ENCODE assay signal across 9 mouse cellular contexts in the genomic region with DNA sequence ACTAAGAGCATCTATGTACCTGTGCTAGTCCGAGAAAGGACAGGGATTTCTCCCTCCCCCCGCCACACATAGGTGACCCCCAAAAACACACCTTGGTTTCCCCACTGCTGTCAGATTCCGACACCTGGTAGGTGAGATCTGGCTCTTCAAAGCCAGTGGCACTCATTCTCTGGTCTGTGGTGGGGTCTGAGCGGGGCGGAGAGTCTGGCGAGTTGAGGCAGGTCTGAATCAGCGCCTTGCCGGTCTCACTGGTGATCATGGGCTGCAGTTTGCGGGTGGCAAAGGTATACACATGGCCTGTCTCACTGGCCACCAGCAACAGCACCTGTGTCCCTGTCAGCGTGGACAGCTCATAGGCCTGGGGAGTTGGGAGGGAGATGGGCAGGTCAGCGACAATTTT. TPM values are rescaled to one million over a fixed set of nuclear protein-coding genes. Genes with fewer than 3 reads are reported as not detected.
DNase-seq lines count a peak whose midpoint lies in the region; ATAC-seq lines count a peak whose summit lies in the region.
"Had no signal": no experiment of that assay in that cellular context is flagged by ENCODE, and none has a peak within 500 bp of the region (broad histone marks: within the 10 kb centered on the region; RNA-seq: fewer than 3 reads in every experiment).

No protein-coding gene starts in this region.

- DNase-seq in heart, adult 18-20 months = no peak
- no peak for DNase-seq in embryonic facial prominence, embryonic 11.5 days (ENCODE audit: low spot score)
- no peak for DNase-seq in spleen, adult 12 weeks (ENCODE audit: low spot score)
- no peak for DNase-seq in urinary bladder, postnatal 25 days (ENCODE audit: low spot score)

- H3K4me1 ChIP-seq in heart, embryonic 13.5 days = peaks cover 55% of the 10 kb centered on the region
- H3K4me1 ChIP-seq in embryonic facial prominence, embryonic 11.5 days (ENCODE audit: control insufficient read depth, insufficient read depth, low read length) = peaks cover 12% of the 10 kb centered on the region
- peaks cover 39% of the 10 kb centered on the region for H3K4me1 ChIP-seq in hindbrain, embryonic 12.5 days
- H3K4me1 ChIP-seq in midbrain, embryonic 12.5 days = peaks cover 35% of the 10 kb centered on the region

- no peak for ATAC-seq in heart, embryonic 13.5 days (ENCODE audit: extremely low read depth, insufficient number of reproducible peaks, low FRiP score, low TSS enrichment)
- no peak for ATAC-seq in embryonic facial prominence, embryonic 11.5 days (replicated peaks; ENCODE audit: insufficient number of reproducible peaks, low FRiP score, low TSS enrichment, low read depth)
- ATAC-seq in hindbrain, embryonic 12.5 days (ENCODE audit: low FRiP score) = no peak
- no peak for ATAC-seq in midbrain, embryonic 12.5 days (ENCODE audit: low FRiP score, low read depth)
- ATAC-seq in monocyte, adult 5-6 weeks (replicated peaks; ENCODE audit: insufficient number of reproducible peaks, low FRiP score, low TSS enrichment, poor library complexity, severe bottlenecking) = no peak

- peak overlapping the region; percentile 92 for H3K4me2 ChIP-seq in heart, embryonic 13.5 days
- peak overlapping the region; percentile 87 for H3K4me2 ChIP-seq in embryonic facial prominence, embryonic 11.5 days (ENCODE audit: low read depth, low read length)
- H3K4me2 ChIP-seq in hindbrain, embryonic 12.5 days (replicated peaks) = peak overlapping the region; percentile 88
- H3K4me2 ChIP-seq in midbrain, embryonic 12.5 days (replicated peaks) = peak overlapping the region; percentile 91

- WGBS in heart, embryonic 13.5 days = 22% methylated on average over 11 of the region's 11 CpGs
- 37% methylated on average over 11 of the region's 11 CpGs for WGBS in embryonic facial prominence, embryonic 11.5 days
- 44% methylated on average over 11 of the region's 11 CpGs for WGBS in hindbrain, embryonic 12.5 days
- WGBS in midbrain, embryonic 12.5 days = 50% methylated on average over 11 of the region's 11 CpGs

- H3K4me3 ChIP-seq in heart, embryonic 13.5 days = peak overlapping the region; percentile 100
- peak overlapping the region; percentile 99 for H3K4me3 ChIP-seq in embryonic facial prominence, embryonic 11.5 days (ENCODE audit: low read depth, low read length)
- H3K4me3 ChIP-seq in hindbrain, embryonic 12.5 days = peak overlapping the region; percentile 36
- peak overlapping the region; percentile 99 for H3K4me3 ChIP-seq in midbrain, embryonic 12.5 days

- peak overlapping the region; percentile 100 for H3K9ac ChIP-seq in heart, embryonic 13.5 days
- H3K9ac ChIP-seq in embryonic facial prominence, embryonic 11.5 days (replicated peaks; ENCODE audit: low read length) = peak overlapping the region; percentile 23
- peak overlapping the region; percentile 57 for H3K9ac ChIP-seq in hindbrain, embryonic 12.5 days
- peak overlapping the region; percentile 57 for H3K9ac ChIP-seq in midbrain, embryonic 12.5 days (replicated peaks)

- H3K27ac ChIP-seq in heart, embryonic 13.5 days (replicated peaks) = peak overlapping the region; percentile 97
- 0 out of 2 replicates have a peak overlapping the region, but pooled peaks have one; percentile 20 for H3K27ac ChIP-seq in embryonic facial prominence, embryonic 11.5 days (replicated peaks; ENCODE audit: low read depth, low read length)
- H3K27ac ChIP-seq in hindbrain, embryonic 12.5 days = peak overlapping the region; percentile 84
- H3K27ac ChIP-seq in midbrain, embryonic 12.5 days (replicated peaks) = peak overlapping the region; percentile 77

- no peaks in the 10 kb centered on the region for H3K9me3 ChIP-seq in heart, embryonic 13.5 days
- no peaks in the 10 kb centered on the region for H3K9me3 ChIP-seq in embryonic facial prominence, embryonic 11.5 days (replicated peaks; ENCODE audit: control insufficient read depth, low read length)
- no peaks in the 10 kb centered on the region for H3K9me3 ChIP-seq in hindbrain, embryonic 12.5 days (replicated peaks)
- H3K9me3 ChIP-seq in midbrain, embryonic 12.5 days = no peaks in the 10 kb centered on the region
- H3K9me3 ChIP-seq: G1E had no signal

- no peaks in the 10 kb centered on the region for H3K27me3 ChIP-seq in heart, embryonic 13.5 days (replicated peaks)
- H3K27me3 ChIP-seq in embryonic facial prominence, embryonic 11.5 days (ENCODE audit: control insufficient read depth, insufficient read depth, low read length) = no peaks in the 10 kb centered on the region
- H3K27me3 ChIP-seq in hindbrain, embryonic 12.5 days = no peaks in the 10 kb centered on the region
- no peaks in the 10 kb centered on the region for H3K27me3 ChIP-seq in midbrain, embryonic 12.5 days

- peaks cover 41% of the 10 kb centered on the region for H3K36me3 ChIP-seq in heart, embryonic 13.5 days
- peaks cover 10% of the 10 kb centered on the region for H3K36me3 ChIP-seq in embryonic facial prominence, embryonic 11.5 days (replicated peaks; ENCODE audit: control insufficient read depth, insufficient read depth, low read depth, low read length)
- H3K36me3 ChIP-seq in hindbrain, embryonic 12.5 days = peaks cover 32% of the 10 kb centered on the region
- peaks cover 30% of the 10 kb centered on the region for H3K36me3 ChIP-seq in midbrain, embryonic 12.5 days

RNA-seq across cellular contexts. Expression of a gene that starts 2.5 kb away (rescaled TPM):
- polyA plus RNA-seq in heart, embryonic 13.5 days (2015; fragmentation: Nextera tagmentation; extraction: Ambion mirVana) = 11.6 and 13.1 TPM in 2 replicates
- total RNA-seq in heart, adult 18-20 months (2021) = 10 to 100 TPM; 88.4 to 93.6 TPM
- 6.4 and 11.1 TPM in 2 replicates for polyA plus RNA-seq in embryonic facial prominence, embryonic 11.5 days (2014; fragmentation: Nextera tagmentation; extraction: Ambion mirVana)
- polyA plus RNA-seq in hindbrain, embryonic 12.5 days (2016; fragmentation: Nextera tagmentation; extraction: Ambion mirVana) = 5.9 and 8.1 TPM in 2 replicates
- 6.6 and 8.1 TPM in 2 replicates for polyA plus RNA-seq in midbrain, embryonic 12.5 days (2016; fragmentation: Nextera tagmentation; extraction: Ambion mirVana)
- total RNA-seq in monocyte, adult 5-6 weeks (2017) = 24.8 to 46.0 TPM (median 36.6 TPM) in 3 replicates

RNA-seq across cellular contexts. Expression of a gene that starts 7.3 kb away (rescaled TPM):
- 4.5 and 5.0 TPM in 2 replicates for polyA plus RNA-seq in heart, embryonic 13.5 days (2015; fragmentation: Nextera tagmentation; extraction: Ambion mirVana)
- total RNA-seq in heart, adult 18-20 months (2021) = 10 to 100 TPM; 23.9 to 25.7 TPM
- 3.5 and 3.7 TPM in 2 replicates for polyA plus RNA-seq in embryonic facial prominence, embryonic 11.5 days (2014; fragmentation: Nextera tagmentation; extraction: Ambion mirVana)
- 14.1 and 14.9 TPM in 2 replicates for polyA plus RNA-seq in hindbrain, embryonic 12.5 days (2016; fragmentation: Nextera tagmentation; extraction: Ambion mirVana)
- polyA plus RNA-seq in midbrain, embryonic 12.5 days (2016; fragmentation: Nextera tagmentation; extraction: Ambion mirVana) = 14.3 and 15.2 TPM in 2 replicates
- total RNA-seq in monocyte, adult 5-6 weeks (2017) = 4.4 to 7.6 TPM (median 4.9 TPM) in 3 replicates

RNA-seq across cellular contexts. Expression of a gene that starts 57.0 kb away (rescaled TPM):
- polyA plus RNA-seq in heart, embryonic 13.5 days (2015; fragmentation: Nextera tagmentation; extraction: Ambion mirVana) = 24.7 and 32.5 TPM in 2 replicates
- 1 to 10 TPM; 1.2 to 1.5 TPM for total RNA-seq in heart, adult 18-20 months (2021)
- 65.9 and 74.9 TPM in 2 replicates for polyA plus RNA-seq in embryonic facial prominence, embryonic 11.5 days (2014; fragmentation: Nextera tagmentation; extraction: Ambion mirVana)
- polyA plus RNA-seq in hindbrain, embryonic 12.5 days (2016; fragmentation: Nextera tagmentation; extraction: Ambion mirVana) = 35.3 and 35.5 TPM in 2 replicates
- 53.1 and 58.0 TPM in 2 replicates for polyA plus RNA-seq in midbrain, embryonic 12.5 days (2016; fragmentation: Nextera tagmentation; extraction: Ambion mirVana)
- not detected in 3 replicates for total RNA-seq in monocyte, adult 5-6 weeks (2017)

Comparison
In these comparisons a context has a peak if more than half of its experiments do, and no peak if none do; other contexts are left out.
1. H3K27ac ChIP-seq: peak in every context shown above with its lines; median percentile 97 in heart, embryonic 13.5 days; 84 in hindbrain, embryonic 12.5 days; 77 in midbrain, embryonic 12.5 days; 20 in embryonic facial prominence, embryonic 11.5 days.
2. H3K4me3 ChIP-seq: peak in every context shown above with its lines; median percentile 100 in heart, embryonic 13.5 days; 99 in embryonic facial prominence, embryonic 11.5 days; 99 in midbrain, embryonic 12.5 days; 36 in hindbrain, embryonic 12.5 days.
3. H3K9ac ChIP-seq: peak in every context shown above with its lines; median percentile 100 in heart, embryonic 13.5 days; 57 in hindbrain, embryonic 12.5 days; 57 in midbrain, embryonic 12.5 days; 23 in embryonic facial prominence, embryonic 11.5 days.